Mouse (Mus musculus) large intestine, adult 2 months (tissue): Measurements from ENCODE around the gene Etv6. TPM values are rescaled to one million over a fixed set of nuclear protein-coding genes. Genes with fewer than 3 reads are reported as not detected.

Source experiments
- DNase-seq: peaks from one replicate; pipeline ENCODE4 v3.0.0-alpha.2; 2012; ENCODE audit warnings: low read depth, low spot score
- WGBS: fragments of 180-500 bp; shearing (Covaris S2); methylation state at CpG from one replicate; pipeline ENCODE4 v1.1.7; 2018; 5-methylcytosine and 5-hydroxymethylcytosine counted together
- polyA plus RNA-seq: library from polyadenylated mRNA; depleted of rRNA; stranded (reverse); fragments of >200 nt; gene quantifications from 2 replicates; pipeline ENCODE4 v1.2.3, GENCODE M21; 2012

Etv6 gene
- polyA plus RNA-seq, 1 experiment, result 15.4 TPM

DNA sequence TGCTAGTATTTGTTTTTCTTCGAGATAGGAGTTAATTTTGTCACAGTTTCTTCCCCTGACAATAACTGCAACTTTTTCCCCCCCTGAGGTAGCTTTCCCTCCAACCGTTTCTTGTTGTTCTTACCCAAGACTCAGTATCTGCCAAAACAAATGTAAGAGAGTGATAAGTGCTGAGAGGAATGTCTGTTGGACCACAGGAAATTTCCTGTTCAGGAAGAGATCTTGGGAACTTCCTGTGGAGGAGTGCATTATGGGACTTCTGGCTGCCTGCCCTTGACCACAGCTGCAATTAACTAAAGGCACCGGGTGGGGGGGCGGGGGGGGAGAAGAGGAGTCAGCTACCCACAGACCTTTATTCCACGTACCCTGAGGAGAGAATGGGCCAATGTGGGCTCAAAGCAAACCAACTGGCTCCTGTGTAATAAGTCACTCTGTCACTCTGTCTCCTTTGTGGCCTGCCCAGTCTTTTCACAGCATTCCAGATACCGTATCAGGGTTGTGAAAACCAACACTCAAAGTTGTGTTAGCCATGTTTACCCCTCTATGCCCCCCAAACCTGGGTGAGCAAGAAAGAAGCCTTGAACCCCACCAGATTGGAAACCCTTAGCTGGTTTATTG, 150.9 kb downstream of the Etv6 start:
- DNase-seq, result no peak
- WGBS, result 41% methylated on average over 6 of the region's 6 CpGs

DNA sequence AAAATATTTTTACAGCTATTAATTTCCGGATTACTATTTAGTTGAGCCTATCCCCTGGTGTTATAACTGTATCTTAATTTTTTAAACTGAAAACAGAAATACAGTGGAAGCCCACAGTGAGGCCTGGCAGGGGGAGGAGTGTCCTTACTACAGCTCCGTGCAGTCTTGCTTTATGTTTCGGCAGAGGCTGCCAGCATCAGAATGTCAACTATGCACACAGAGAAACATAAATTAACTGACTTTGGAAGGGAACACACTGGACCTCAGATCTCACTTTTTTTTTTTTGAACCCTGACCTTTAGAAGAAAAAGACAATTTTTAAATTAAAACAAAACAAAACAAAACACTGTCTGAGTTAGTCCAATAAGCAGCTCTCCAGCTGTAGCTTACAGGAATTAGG, 153.2 kb downstream of the Etv6 start:
- WGBS, result 18% methylated on average over 3 of the region's 3 CpGs
- DNase-seq, result no peak

DNA sequence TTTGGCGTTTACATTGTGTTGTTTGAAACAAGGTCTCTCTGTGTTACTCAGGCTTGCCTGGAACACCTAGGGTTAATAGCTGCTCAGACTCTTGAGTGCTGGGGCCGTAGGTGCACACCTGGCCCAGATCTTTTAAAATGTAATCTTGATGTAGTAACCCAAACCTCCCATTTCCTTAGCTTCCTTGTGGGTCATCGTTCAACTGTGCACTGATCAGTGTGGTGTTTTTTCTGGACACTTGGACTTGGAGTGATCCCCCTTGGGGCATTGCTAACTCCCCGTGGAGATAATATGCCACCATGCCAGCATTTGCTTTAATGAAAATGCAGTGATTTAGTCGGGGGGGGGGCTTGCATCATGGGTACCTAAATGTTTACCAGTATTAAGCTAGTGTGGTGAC, 153.7 kb downstream of the Etv6 start:
- WGBS, result 10% methylated on average over 5 of the region's 5 CpGs
- no peak for DNase-seq

DNA sequence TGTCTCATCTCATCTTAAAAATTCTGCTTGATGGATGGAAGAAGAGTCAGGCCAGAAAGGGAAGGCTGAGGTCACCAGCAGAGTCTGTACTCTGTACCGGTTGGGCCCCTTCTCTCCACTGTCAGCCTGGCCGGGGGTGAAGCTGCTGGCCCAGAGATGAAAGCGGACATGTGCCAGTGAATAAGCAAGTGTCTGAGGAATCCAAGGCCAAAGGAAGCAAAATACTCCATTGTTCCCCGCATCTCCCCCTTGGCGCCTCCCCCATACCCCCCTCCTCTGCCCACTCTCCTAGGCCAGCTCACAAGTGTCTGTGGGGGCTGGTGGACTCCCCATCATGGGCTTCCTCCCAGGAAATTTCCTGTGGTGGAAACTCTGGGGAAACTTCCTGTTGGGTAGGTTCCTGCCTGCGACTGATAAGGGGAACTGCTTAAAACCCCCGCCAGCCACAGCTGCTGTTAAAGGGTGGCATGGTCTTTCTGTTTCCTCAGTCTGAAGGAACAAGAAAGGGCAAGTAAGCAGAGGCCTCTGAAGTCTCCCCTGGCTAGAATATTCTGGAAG, 154.2 kb downstream of the Etv6 start:
- DNase-seq, result no peak
- WGBS, result 28% methylated on average over 7 of the region's 7 CpGs

DNA sequence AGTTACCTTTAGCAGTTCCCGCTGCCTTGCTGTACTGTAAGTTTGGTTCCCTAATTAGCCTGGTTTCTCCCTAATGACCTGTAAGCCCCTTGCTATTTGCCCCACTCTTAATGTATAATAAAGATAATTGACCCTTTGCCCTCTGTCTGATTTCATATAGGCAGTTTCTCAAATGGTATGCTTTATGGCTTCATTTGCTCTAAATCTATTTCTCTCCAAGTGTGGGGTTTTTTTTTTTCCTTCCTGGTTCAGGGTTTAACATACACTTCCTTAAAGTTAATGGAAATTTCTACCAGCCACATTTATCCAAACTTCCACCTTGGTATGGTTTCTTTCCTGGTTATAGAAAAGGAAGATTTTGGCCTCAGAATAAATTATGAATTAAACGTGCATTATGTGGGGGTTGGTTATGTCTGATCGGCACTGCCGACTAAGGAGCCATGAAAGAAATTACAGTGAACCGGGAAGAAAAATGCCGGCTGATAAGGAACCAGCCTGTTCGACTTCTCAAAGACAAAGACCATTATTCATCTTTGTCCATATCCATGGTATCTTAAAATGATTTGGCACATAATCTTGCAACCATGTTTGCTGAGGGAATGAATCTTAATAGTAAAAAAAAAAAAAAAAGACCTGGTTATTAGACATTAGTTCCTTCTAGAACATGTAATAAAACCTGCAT, 155.2 kb downstream of the Etv6 start:
- no peak for DNase-seq
- 41% methylated on average over 7 of the region's 7 CpGs for WGBS

DNA sequence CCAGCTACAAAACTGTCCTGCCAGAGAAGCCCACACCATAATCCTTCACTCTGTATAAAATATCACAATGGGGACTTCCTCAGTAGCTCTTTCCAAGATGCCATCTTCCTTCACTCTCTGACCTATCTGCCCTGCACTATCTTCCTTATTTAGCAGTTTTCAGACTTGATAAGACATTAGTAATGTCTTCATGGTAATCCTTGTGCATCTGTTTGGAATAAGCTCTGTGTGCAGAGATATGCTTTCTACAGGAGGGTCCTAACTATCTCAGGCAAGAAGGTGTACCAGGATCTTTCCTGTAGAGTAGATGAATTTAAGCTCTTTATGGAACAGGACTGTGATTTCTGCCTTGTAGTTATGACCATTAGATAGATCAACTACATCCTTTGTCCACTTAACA, 157.2 kb downstream of the Etv6 start:
- DNase-seq, result no peak

DNA sequence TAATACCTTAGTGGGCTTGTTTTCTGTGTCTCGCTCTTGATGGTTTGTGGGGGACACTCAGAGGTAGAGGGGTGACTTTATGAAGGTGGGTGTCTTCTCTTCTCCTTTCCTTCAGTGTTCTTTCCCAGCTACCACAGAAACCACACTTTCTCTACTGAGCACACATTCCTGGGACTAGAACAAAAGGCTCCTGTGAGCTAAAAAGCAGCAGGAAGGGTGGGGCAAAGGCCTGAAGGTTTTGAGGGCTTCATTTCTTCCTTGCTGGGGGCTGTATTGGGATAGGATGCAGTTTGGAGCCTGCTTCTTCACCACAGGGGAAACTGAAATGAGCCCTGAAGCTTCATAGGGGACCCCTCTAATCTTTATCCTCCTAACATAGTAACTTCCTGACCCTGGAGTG, 164.4 kb downstream of the Etv6 start:
- 90% methylated on average over 1 of the region's 1 CpGs for WGBS
- no peak for DNase-seq

DNA sequence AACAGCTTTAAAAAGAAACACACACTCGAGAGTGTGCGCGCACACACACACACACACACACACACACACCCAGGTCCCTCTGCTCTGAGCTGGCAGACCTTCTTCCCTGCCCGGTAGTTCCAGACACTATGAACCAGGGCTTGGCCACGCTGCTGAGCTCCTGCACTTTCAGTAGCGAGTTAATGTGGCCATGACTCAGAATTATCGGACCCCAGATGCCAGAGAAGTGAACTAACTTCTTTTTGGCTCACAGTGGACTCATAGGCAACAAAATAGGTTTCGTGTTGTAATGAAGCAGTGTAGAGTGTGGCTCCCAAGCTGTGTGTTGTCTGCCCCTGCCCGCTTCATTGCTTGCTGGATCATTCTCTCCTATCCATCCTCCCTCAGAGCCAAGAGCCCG, 165.1 kb downstream of the Etv6 start:
- WGBS, result 39% methylated on average over 10 of the region's 10 CpGs
- no peak for DNase-seq

DNA sequence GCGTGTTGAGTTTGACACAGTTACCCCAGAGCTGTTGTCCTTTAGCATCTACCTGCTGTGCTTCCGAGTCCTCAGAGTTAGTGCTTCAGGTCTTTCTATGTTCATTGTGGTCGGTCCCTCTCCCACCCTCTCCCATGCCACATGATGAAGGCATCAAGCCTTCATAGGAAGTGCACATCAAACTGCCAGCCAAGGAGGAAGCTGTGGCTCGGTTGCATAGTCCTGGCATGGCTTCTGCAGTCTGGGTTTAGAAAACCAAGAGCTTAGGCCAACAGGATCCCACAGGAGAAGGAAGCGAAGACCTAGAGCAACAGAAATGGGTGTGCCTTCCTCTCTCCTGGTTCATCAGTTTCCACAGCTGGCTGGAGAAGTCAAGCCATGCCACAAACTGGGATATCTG, 166.7 kb downstream of the Etv6 start:
- 84% methylated on average over 5 of the region's 5 CpGs for WGBS

DNA sequence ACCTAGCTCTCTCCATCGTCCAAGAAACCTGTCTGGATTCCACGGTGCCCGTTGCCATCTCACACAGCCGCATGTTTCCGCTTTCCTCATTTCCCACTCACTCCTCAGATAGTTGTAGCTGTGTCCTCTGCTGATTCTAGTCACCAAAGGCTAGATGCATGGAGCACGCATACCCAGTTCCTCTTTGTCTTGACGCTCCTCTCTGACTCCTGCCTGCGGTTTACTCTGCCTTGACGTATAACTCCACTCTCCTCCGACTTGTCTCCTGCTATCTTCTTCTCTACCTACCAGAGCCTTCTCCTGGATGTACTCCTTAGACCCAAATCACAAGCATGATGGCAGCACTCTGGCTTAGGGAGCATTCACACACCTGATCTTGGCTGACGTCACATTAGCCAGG, 169.7 kb downstream of the Etv6 start:
- WGBS, result 93% methylated on average over 10 of the region's 11 CpGs
- DNase-seq, result no peak

More for the DNA sequence above, 166.7 kb downstream of the Etv6 start:
- DNase-seq, result no peak

DNA sequence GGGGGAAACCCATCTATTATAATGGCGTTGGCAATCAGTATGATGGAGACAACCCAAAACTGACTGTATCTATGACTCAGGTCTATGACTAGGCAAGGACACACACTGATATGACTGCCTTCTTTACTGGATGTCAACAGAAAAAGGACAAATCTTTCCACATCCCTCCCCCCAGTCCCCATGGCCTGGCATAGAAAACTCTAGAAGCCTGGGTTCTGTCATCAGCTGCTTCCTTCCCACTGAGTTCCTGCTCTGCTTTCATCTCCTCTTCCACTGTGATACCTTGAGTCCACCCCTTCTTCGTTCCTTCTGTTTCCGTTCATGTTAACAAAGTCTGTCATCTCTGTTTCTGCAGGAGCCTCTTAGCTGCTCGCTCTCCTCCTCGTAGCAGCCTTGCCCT, 170.2 kb downstream of the Etv6 start:
- WGBS, result 77% methylated on average over 5 of the region's 5 CpGs
- DNase-seq, result no peak

DNA sequence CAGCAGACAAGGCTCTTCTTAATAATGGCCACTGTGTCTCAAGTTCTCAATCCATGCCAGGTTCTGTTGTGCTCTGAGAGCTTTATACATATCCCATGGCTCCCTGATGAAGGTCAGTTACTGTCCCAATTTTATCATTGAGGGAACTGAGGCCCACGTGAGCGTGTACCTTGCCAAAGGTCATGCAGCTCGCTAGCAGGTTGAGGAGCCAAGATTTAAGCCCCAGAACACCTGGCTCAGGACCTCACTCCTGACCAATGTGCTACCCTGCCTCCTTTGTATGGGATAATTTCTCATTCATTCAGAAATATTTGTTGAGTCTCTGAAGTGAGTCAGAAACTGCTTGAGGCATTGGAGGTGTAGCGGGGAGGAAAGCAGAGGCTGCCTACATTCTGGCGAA, 170.8 kb downstream of the Etv6 start:
- WGBS, result 75% methylated on average over 5 of the region's 5 CpGs
- DNase-seq, result no peak

DNA sequence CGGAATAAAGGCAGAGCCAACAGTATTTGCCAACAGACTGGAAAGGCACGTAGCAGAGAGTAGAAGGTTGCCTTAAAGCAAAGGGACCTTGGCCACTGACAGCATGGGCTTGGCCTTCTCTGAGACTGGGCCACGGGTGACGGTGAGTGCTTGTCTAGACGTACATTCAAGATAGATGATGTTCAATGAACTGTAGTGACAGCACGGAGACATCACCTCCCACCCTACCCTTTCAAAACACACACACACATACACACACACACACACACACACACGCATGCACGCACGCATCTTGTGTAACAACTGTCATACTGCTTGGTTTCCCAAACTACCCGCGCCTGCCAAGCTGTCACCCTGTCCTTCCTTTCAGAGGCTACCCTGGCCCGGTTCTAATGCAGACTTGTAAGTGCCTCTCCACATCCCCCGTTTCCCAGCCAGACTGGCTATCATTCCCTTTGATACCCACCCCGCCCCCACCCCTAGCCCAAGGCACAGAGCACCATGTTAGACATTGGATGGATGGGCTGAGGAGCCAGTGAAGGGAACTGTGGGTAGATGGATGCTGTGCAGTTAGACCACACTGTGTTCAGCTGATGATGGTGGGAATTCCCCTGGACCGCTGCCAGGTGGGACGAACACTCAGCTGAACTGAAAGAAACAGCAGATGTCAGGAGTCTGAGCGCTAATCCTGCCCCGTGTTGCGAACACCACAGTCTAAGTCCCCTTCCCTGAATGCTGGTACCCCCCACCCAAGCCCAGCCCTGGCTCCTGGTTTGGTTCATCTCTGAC, 172.1 kb downstream of the Etv6 start:
- no peak for DNase-seq
- 76% methylated on average over 19 of the region's 19 CpGs for whole genome bisulfite sequencing

DNA sequence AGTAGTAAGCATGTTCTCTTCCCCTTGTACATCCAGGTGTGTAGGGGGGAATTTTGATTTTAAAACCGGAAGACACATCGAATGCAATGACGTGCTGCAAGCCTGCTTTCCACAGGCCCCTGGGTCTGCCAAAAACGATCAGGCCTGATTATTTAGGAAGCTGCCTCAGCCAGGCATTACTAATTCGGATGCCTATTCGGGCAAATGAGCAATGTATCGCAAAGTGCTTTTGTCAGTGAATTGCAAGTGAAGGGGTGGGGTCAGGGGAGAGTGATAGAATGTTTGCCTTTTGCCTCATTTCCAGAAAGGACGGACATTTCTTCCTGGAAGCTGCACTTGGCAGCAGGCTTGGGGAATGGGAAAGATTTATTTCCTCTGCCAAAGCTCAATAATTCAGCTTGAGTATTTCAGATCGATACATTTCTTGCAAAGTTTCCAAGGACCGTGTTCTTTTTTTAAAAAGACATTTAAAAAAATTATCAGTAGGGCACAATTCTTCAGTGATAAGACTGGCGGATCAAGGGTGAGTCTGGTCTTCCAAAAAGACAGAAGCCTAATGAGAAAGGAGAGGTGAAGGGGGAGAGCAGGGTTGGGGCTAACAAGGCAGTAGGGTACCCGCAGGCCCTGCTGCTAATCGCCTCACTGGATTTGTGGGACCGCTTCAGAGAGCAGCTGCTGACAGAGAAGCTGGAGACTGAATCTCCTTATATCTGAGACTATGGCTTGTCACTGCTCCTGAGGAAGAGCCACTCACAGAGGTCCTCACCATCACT, 172.9 kb downstream of the Etv6 start:
- no peak for DNase-seq
- WGBS, result 56% methylated on average over 14 of the region's 14 CpGs

DNA sequence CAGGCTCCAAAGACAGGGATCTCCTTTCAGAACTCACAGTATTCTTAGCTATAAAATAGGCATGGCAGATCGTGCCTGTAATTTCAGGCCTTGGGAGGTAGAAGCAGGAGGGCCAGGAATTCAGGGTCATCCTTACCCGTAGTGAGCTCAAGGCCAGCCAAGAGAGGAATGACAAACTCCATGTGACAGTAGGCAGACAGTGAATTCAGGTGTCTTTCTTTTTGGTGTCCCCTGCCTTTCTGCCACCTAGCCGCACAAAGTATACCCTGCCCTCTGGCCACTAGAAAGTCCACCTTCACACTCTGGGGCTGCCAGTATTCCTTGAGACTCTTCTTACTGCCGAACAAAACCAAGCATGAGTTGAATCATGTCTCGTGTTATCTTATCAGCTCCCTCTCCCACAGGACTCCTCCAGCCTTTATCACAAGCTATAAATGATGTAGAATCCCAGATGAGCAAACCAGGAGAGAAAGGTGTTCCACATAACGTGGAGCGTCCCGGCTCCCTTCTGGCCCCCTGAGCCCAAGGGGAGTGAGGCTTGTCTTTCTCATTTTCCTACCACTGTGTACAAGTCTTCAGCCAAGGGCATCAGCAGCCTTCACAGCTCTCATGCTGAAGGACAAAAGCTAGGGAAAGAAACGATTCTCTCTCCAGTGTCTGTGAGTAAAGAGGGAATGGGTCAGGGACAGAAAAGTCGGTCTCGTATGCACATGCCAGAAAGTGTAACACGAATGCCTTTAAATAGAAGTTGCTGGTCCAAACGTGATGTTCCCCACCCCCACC, 175.4 kb downstream of the Etv6 start:
- DNase-seq, result no peak
- 78% methylated on average over 13 of the region's 13 CpGs for WGBS

DNA sequence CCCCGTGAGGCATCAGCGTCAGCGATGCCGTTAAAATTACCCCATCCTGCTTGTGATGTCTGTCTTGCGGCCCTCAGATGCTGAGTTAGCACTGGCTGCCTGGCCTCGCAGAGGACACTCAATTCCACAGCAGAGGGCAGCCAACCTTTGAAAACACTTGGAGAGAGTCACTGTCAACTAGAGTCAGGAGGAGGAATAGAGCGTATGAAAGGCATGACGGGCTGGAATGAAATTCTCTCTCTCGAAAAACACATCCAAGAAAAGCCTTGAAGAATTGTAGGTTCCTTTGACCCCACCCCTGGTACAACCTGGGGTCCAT, 175.9 kb downstream of the Etv6 start:
- WGBS, result 78% methylated on average over 9 of the region's 9 CpGs
- DNase-seq, result no peak

DNA sequence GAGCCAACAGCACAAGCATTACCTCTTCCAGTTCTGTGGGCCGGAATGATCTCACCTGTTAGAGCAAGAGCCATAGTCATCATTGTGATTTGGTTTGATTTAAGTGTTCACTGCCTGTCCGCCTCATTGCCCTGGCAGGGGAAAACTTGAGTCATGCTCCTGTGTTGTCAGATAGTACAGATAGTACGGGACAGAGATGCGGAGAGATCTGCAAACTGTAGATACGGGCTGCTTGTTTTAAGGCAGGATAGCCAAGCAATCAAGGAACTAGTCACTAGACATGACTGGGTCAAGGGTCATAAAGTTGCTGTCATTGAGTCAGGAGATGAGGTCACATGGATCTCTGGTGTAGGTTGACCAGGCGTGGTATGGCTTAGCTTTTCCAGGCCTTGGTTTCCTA, 182.2 kb downstream of the Etv6 start:
- no peak for DNase-seq
- WGBS, result 89% methylated on average over 6 of the region's 6 CpGs

DNA sequence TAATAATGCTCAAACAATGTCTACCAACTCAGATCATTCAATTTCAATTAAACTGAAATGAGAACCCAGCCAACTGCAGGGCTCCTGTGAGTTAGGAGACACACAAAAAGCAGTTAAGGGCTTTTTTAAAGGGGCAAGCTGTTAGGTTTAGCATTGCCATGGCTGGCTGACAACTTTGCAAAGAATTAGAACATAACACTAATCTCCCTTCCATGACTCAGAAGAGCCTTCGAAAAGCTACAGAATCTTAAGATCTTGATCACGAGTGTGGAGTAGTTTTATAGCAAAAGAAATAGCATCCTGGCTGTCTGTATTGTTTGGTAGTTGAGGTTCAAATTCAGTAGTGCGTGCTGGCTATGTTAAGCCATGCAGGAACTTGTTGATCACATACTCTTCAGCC, 182.9 kb downstream of the Etv6 start:
- no peak for DNase-seq
- WGBS, result 78% methylated on average over 3 of the region's 3 CpGs

DNA sequence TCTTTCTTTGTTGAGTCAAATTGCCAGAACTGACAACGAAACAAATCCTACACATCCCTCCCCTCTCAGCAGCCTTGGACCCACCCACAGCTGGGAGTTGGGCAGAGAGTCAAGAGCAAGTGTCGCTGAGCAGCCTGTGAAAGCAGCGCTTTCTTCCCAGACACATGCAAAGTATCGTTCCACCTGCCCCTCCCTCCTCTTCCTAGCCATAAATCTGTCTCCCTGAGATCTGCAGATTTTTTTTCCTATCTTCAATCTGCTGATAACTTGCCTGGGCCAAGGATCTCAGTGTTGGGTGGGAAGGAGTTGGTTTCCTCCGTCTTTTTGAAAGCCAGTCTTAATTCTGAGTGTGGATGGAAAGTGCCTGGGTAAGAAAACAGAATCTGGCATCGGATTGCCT, 183.9 kb downstream of the Etv6 start:
- no peak for DNase-seq
- 18% methylated on average over 6 of the region's 6 CpGs for WGBS
